Mouse (Mus musculus): Measurements from ENCODE around the gene Muc2.

Gene Muc2

GRCm38 (mm10) chr7:141758291-141758690 is 68.2 kb downstream of the Muc2 start:
- in situ Hi-C loops (cut with MboI, MseI): loop anchor here (5.0 kb wide), 1 partner anchor 169 kb away; no protein-coding TSS in a partner anchor

DNA sequence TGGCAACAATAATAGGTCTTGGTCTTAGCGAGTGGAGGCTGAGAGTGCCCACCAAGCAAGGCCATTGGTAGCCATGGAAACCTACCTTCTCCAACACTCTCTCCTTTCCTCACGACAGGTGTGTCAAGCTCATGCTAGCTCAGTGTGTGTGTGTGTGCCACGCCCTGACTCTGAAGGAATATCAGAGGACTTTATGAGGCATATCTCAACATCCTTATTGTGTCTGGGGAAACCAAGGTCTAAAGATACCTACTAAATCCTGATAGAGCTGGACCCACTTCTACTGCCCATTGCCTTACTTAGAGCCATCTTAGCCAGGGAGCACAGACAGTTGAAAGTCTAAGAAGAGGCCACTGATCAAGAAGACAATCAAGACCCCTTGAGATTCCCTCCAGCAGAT is 80.4 kb downstream of the Muc2 start:
- in situ Hi-C loops (cut with MboI, MseI): no loop called here

GRCm38 (mm10) chr7:141770988-141771387 is 80.8 kb downstream of the Muc2 start:
- in situ Hi-C loops (cut with MboI, MseI): no loop called here

DNA sequence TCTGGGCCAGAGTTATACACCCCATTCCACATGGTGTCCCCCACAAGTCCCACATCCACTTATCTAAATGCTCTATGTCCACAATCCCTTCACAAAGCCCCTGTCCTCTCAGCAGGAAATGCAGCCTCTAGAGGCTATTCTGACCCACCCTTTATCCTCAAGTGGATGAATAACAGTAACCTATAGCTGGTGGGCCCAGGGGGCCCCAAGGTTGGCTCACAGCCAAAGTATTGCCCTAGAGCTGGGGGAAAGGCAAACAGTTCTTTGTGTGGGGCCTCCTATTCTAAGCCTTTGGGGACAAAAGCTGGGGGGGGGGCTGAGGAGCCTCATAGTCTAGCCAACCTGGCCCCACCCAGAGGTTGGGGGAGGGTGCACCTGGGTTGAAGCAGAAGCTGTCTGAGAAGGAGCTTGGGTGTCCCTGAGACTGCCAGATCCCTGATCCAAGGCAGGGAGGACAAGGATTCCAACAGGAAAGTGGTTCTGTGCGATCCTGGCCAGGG is 82.0 kb downstream of the Muc2 start:
- in situ Hi-C loops (cut with MboI, MseI): no loop called here

DNA sequence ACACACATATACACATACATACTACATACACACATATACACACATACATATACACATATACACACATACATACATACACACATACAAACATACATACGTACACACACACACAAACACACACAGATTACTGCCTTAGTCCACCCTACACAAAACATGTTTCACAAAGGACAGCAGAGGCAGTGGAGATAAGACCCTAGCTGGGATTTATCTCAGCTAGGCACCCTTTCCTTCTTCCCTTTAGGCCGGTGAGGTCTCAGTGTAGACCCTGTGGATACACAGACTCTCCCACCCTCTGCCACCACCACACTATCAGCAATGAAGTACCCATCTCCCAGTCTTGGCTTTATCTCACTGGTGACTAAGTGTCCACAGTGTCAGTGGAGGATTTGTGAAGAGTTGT is 84.7 kb downstream of the Muc2 start:
- in situ Hi-C loops (cut with MboI, MseI): no loop called here

DNA sequence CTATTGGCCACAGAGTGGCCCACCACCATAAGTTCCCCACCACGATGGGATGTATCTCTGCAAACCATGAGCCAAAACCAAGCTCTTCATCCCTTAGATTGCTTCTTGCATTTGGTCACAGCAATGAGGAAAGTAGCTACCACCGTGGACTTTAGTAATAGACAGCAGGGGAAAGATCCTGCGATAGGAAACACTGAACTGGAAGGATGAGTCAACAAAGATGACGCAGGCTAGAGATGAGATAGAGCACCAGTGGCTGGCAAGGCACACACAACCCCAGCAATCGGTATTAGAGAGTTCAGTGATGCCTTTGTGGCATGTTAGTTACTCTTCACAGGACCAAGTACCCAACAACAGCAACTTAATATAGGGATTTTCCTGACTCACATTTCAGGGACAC is 86.1 kb downstream of the Muc2 start:
- in situ Hi-C loops (cut with MboI, MseI): no loop called here

- in situ Hi-C loops (cut with MboI, MseI): no loop called here
These were observed 98.7 kb downstream of the Muc2 start, which contains the start of gene Muc5ac for GRCm38 (mm10) chr7:141788677-141789452. Gene Muc5ac, plus strand, starts transcription at chr7:141788972.

- in situ Hi-C loops (cut with MboI, MseI): no loop called here
These were observed 104.1 kb downstream of the Muc2 start for GRCm38 (mm10) chr7:141794251-141794650.

- in situ Hi-C loops (cut with MboI, MseI): no loop called here
These were observed 113.1 kb downstream of the Muc2 start for GRCm38 (mm10) chr7:141803206-141803605.

Measured in T-helper 2 cell (primary cell).